Mouse (Mus musculus) cerebellum, adult 2 months (tissue): ENCODE data around the gene Amdhd1.

Experiments
- CTCF ChIP-seq: fragments of 200-500 bp; IDR thresholded peaks from 2 replicates; pipeline ENCODE4 v1.5.1; 2011; ENCODE audit warnings: low read depth, mild to moderate bottlenecking, control low read depth, low read length, moderate library complexity, borderline replicate concordance; ENCODE audit not compliant: insufficient read depth
- POLR2A ChIP-seq: fragments of 200-500 bp; IDR thresholded peaks from 2 replicates; pipeline ENCODE4 v1.6.1; 2011; ENCODE audit warnings: low read length, control low read depth, borderline replicate concordance; ENCODE audit not compliant: insufficient read depth

GRCm38 (mm10) chr10:93564518-93565090 lies 24.8 kb upstream of the Amdhd1 start:
- TF ChIP-seq CTCF (no peak), POLR2A (no peak)
